Mouse (Mus musculus): ENCODE measurements around the gene Chn1.

GRCm38 (mm10) chr2:73660566-73661134, 114.5 kb downstream of the Chn1 start:
- TF ChIP-seq CTCF (IDR thresholded peaks at IDR 0.05; ENCODE audit: low read depth, low read length) (no peak), POLR2A (IDR thresholded peaks at IDR 0.05; ENCODE audit: borderline replicate concordance, low read depth, low read length) (no peak)
